Mouse (Mus musculus): ENCODE data around the gene BC048507. TPM values are rescaled to one million over a fixed set of nuclear protein-coding genes. Genes with fewer than 3 reads are reported as not detected.
"Not testable (repeated sequence)": the region's sequence is repeated elsewhere in the genome, so short reads cannot be mapped to it uniquely, and the experiment has no call there.

Gene BC048507
- total and polyA plus RNA-seq, 3 experiments = not detected

DNA sequence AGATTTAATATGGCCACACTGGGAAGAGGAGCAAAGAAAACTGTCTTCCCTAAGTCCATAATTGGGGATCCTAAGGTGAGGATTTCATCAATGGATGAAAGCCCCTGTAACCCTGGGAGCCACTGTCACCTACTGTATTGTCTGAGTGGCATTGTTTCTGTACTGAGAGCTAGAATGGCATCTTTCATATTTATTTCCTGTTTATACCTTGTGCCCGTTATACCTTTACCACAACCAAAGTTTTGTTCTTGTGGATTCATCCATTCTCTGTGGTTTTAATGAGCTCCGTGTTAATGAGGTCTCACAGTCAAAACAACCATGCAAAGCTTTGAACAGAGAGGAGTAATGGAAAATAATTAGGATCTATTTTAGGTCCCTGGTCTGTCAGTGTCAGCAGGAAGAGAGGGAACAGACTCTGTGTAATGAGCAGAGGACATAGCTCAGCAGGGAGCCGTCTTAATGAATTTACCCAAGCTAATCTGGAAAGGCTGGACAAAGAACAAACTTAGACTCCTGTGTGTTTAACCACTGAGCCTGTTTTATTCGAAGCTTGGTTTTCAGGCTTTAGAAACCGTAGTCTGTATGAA is 1.7 kb downstream of the BC048507 start:
- Histone ChIP-seq H3K4me3 (ENCODE audit: control insufficient read depth in 1 of 2, insufficient read depth in 1 of 2, low read depth in 2 of 2, low read length in 2 of 2) (no peak overlapping the region), H3K27me3 (ENCODE audit: control insufficient read depth in 1 of 2, insufficient read depth in 2 of 2, low read length in 2 of 2) (no peaks in the 10 kb centered on the region), H3K4me1 (ENCODE audit: control insufficient read depth in 1 of 2, insufficient read depth in 2 of 2, low read length in 2 of 2) (no peaks in the 10 kb centered on the region), H3K9ac (ENCODE audit: control insufficient read depth, low read depth, low read length, poor library complexity, severe bottlenecking) (no peak overlapping the region), H3K9me3 (replicated peaks; ENCODE audit: insufficient read depth, low read length) (no peaks in the 10 kb centered on the region), H3K79me2 (ENCODE audit: control insufficient read depth, insufficient read depth, low read length, poor library complexity) (no peaks in the 10 kb centered on the region), H3K36me3 (ENCODE audit: control insufficient read depth in 1 of 2, insufficient read depth in 2 of 2, low read length in 2 of 2) (no peaks in the 10 kb centered on the region), H3K27ac (ENCODE audit: control insufficient read depth, low read depth, low read length) (no peak overlapping the region)
- TF ChIP-seq TBP (IDR thresholded peaks at IDR 0.05; ENCODE audit: low read depth, low read length) (no peak), MEF2A (IDR thresholded peaks at IDR 0.05; ENCODE audit: extremely low read depth, insufficient replicate concordance, low read depth, low read length, poor library complexity, severe bottlenecking) (no peak), KAT2A (conservative IDR thresholded peaks at IDR 0.05; ENCODE audit: low read depth, low read length) (no peak), BHLHE40 (IDR thresholded peaks at IDR 0.05; ENCODE audit: borderline replicate concordance, low read depth, low read length) (no peak), CTCF (IDR thresholded peaks at IDR 0.05 in 2 of 3, conservative IDR thresholded peaks at IDR 0.05 in 1 of 3; ENCODE audit: control insufficient read depth in 1 of 3, insufficient read depth in 1 of 3, low read depth in 2 of 3, low read length in 3 of 3, poor library complexity in 1 of 3, severe bottlenecking in 1 of 3) (no peak), ELF1 (IDR thresholded peaks at IDR 0.05; ENCODE audit: low read depth, low read length) (no peak), MAZ (IDR thresholded peaks at IDR 0.05; ENCODE audit: low read depth, low read length) (no peak), NRF1 (IDR thresholded peaks at IDR 0.05; ENCODE audit: insufficient read depth, low read depth, low read length, poor library complexity, severe bottlenecking) (no peak), JUND (IDR thresholded peaks at IDR 0.05; ENCODE audit: low read depth, low read length) (no peak), MAFK (IDR thresholded peaks at IDR 0.05; ENCODE audit: borderline replicate concordance, low read depth, low read length) (no peak), POLR2AphosphoS2 (IDR thresholded peaks at IDR 0.05; ENCODE audit: low read length) (no peak), USF1 (IDR thresholded peaks at IDR 0.05; ENCODE audit: low read depth, low read length) (no peak), GABPA (IDR thresholded peaks at IDR 0.05; ENCODE audit: low read depth, low read length) (no peak), SIN3A (IDR thresholded peaks at IDR 0.05; ENCODE audit: low read length) (no peak)
- no peak for DNase-seq (ENCODE audit: low read depth, low spot score)

DNA sequence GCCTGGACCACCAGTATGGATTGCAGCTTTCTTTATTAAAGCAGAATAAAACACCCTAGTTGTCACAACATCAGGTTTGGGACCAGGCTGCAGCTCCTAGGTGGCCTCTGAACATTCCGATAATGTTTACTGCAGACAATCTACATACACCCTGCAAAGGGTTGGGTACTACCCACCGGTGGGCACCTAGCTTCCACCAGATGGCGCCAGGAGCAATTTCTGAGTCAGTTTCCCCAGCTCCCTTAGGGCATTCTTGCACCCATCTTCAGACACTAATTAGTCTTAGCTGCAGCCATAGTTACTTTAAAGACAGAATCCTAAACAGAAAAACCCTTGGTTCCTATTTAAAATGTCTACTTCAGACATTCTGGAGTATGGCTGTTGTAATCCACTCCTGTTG is 4.8 kb downstream of the BC048507 start:
- Histone ChIP-seq H3K9me3 (replicated peaks; ENCODE audit: insufficient read depth, low read length) (no peaks in the 10 kb centered on the region), H3K4me1 (ENCODE audit: control insufficient read depth in 1 of 2, insufficient read depth in 2 of 2, low read length in 2 of 2) (no peaks in the 10 kb centered on the region), H3K36me3 (ENCODE audit: control insufficient read depth in 1 of 2, insufficient read depth in 2 of 2, low read length in 2 of 2) (no peaks in the 10 kb centered on the region), H3K4me3 (ENCODE audit: control insufficient read depth in 1 of 2, insufficient read depth in 1 of 2, low read depth in 2 of 2, low read length in 2 of 2) (no peak overlapping the region), H3K27ac (ENCODE audit: control insufficient read depth, low read depth, low read length) (no peak overlapping the region), H3K9ac (ENCODE audit: control insufficient read depth, low read depth, low read length, poor library complexity, severe bottlenecking) (no peak overlapping the region), H3K27me3 (ENCODE audit: control insufficient read depth in 1 of 2, insufficient read depth in 2 of 2, low read length in 2 of 2) (no peaks in the 10 kb centered on the region), H3K79me2 (ENCODE audit: control insufficient read depth, insufficient read depth, low read length, poor library complexity) (no peaks in the 10 kb centered on the region)
- TF ChIP-seq USF2 (IDR thresholded peaks at IDR 0.05; ENCODE audit: borderline replicate concordance in 1 of 2, insufficient read depth in 1 of 2, low read depth in 1 of 2, low read length in 2 of 2) (no peak), NRF1 (IDR thresholded peaks at IDR 0.05; ENCODE audit: insufficient read depth, low read depth, low read length, poor library complexity, severe bottlenecking) (no peak), NELFE (IDR thresholded peaks at IDR 0.05; ENCODE audit: low read depth, low read length) (no peak), MEF2A (IDR thresholded peaks at IDR 0.05; ENCODE audit: extremely low read depth, insufficient replicate concordance, low read depth, low read length, poor library complexity, severe bottlenecking) (no peak), CTCF (IDR thresholded peaks at IDR 0.05 in 2 of 3, conservative IDR thresholded peaks at IDR 0.05 in 1 of 3; ENCODE audit: control insufficient read depth in 1 of 3, insufficient read depth in 1 of 3, low read depth in 2 of 3, low read length in 3 of 3, poor library complexity in 1 of 3, severe bottlenecking in 1 of 3) (peak in 2 of 3 experiments; percentile 28 to 36; a peak in 3 of 6 replicates), CHD2 (IDR thresholded peaks at IDR 0.05; ENCODE audit: low read length) (no peak), MAZ (IDR thresholded peaks at IDR 0.05; ENCODE audit: low read depth, low read length) (no peak), ETS1 (IDR thresholded peaks at IDR 0.05; ENCODE audit: low read depth, low read length) (no peak), HCFC1 (IDR thresholded peaks at IDR 0.05; ENCODE audit: low read depth, low read length) (no peak), MYC (IDR thresholded peaks at IDR 0.05; ENCODE audit: low read depth, low read length) (no peak), USF1 (IDR thresholded peaks at IDR 0.05; ENCODE audit: low read depth, low read length) (no peak), SMC3 (IDR thresholded peaks at IDR 0.05; ENCODE audit: low read depth, low read length) (peak; percentile 47), BHLHE40 (IDR thresholded peaks at IDR 0.05; ENCODE audit: borderline replicate concordance, low read depth, low read length) (no peak), TAL1 (IDR thresholded peaks at IDR 0.05; ENCODE audit: low read length) (no peak), GABPA (IDR thresholded peaks at IDR 0.05; ENCODE audit: low read depth, low read length) (no peak)
- DNase-seq (ENCODE audit: low read depth, low spot score) = no peak

DNA sequence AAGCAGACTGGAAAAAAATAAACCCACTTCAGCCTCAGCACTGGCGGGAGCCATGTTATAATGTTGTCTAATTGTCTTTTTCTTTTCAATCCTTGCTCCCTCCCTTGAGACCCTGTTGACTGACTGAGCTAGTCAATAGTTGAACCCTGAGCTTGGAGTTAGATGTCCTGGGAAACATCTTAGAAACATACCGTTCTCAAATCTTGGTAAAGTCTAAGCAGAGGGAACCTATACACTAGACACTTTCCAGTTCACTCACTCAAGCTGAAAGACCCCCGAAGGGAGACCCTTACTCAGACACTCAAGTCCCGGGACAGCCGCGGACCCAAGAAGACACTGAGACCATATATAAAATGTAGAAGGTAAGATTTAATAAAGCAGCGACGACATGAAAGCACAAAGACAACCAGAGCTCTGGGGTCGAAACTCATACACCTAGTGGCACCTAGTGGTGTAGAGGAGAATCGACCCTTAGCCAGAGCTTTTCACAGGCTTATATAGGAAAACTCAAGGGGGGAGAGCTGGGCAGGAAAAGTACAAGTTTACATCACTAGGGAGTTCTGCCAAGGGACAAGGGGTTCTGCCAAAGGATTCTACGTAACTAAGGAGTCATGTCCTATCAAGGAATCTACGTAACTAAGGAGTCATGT is 13.0 kb downstream of the BC048507 start:
- H3K27me3 ChIP-seq (ENCODE audit: control insufficient read depth in 1 of 2, insufficient read depth in 2 of 2, low read length in 2 of 2); H3K9me3 ChIP-seq (replicated peaks; ENCODE audit: insufficient read depth, low read length); H3K27ac ChIP-seq (ENCODE audit: control insufficient read depth, low read depth, low read length); H3K4me1 ChIP-seq (ENCODE audit: control insufficient read depth in 1 of 2, insufficient read depth in 2 of 2, low read length in 2 of 2); H3K9ac ChIP-seq (ENCODE audit: control insufficient read depth, low read depth, low read length, poor library complexity, severe bottlenecking); H3K4me3 ChIP-seq (ENCODE audit: control insufficient read depth in 1 of 2, insufficient read depth in 1 of 2, low read depth in 2 of 2, low read length in 2 of 2); H3K36me3 ChIP-seq (ENCODE audit: control insufficient read depth in 1 of 2, insufficient read depth in 2 of 2, low read length in 2 of 2); DNase-seq (ENCODE audit: low read depth, low spot score); H3K79me2 ChIP-seq (ENCODE audit: control insufficient read depth, insufficient read depth, low read length, poor library complexity): not testable (repeated sequence)

Measured in MEL (cell line).